Mouse (Mus musculus) cerebellum, adult 2 months (tissue): ENCODE measurements around the gene Fam71e2. TPM values are rescaled to one million over a fixed set of nuclear protein-coding genes. Genes with fewer than 3 reads are reported as not detected.
A peak's percentile ranks its signal among the peaks of the same experiment; 100 is the strongest.

ENCODE experiments used
- DNase-seq, 2 experiments: peaks; one replicate each; pipeline ENCODE4 v3.0.0; 2021
- H3K27ac ChIP-seq: fragments of 200-500 bp; 2 replicates; pipeline ENCODE4 v1.5.1; 2012; ENCODE audit warnings: low read length, control low read depth, inconsistent platforms; ENCODE audit not compliant: insufficient read depth
- H3K27me3 ChIP-seq: fragments of 200-500 bp; 2 replicates; pipeline ENCODE4 v1.6.1; 2012; ENCODE audit warnings: inconsistent platforms, mild to moderate bottlenecking, low read length, moderate library complexity; ENCODE audit not compliant: control insufficient read depth, insufficient read depth
- H3K4me1 ChIP-seq: fragments of 200-500 bp; 2 replicates; pipeline ENCODE4 v1.6.1; 2011; ENCODE audit warnings: low read length; ENCODE audit not compliant: control insufficient read depth, insufficient read depth
- H3K4me3 ChIP-seq: fragments of 200-500 bp; replicated peaks from 2 replicates; pipeline ENCODE3; 2011; ENCODE audit warnings: mild to moderate bottlenecking, low read depth, low read length, control low read depth; ENCODE audit not compliant: insufficient read depth
- CTCF ChIP-seq: fragments of 200-500 bp; IDR thresholded peaks from 2 replicates; pipeline ENCODE4 v1.5.1; 2011; ENCODE audit warnings: low read depth, mild to moderate bottlenecking, control low read depth, low read length, moderate library complexity, borderline replicate concordance; ENCODE audit not compliant: insufficient read depth
- POLR2A ChIP-seq: fragments of 200-500 bp; IDR thresholded peaks from 2 replicates; pipeline ENCODE4 v1.6.1; 2011; ENCODE audit warnings: low read length, control low read depth, borderline replicate concordance; ENCODE audit not compliant: insufficient read depth
- WGBS: fragments of 180-500 bp; shearing (Covaris S2); methylation state at CpG from one replicate; pipeline ENCODE4 v1.1.7; 2018; 5-methylcytosine and 5-hydroxymethylcytosine counted together
- polyA plus RNA-seq: library from polyadenylated mRNA; depleted of rRNA; stranded (reverse); fragments of >200 nt; gene quantifications from 2 replicates; pipeline ENCODE4 v1.2.3, GENCODE M21; 2012; rRNA removed

The Fam71e2 gene
- polyA plus RNA-seq, 1 experiment = not detected

GRCm38 (mm10) chr7:4716955-4717354 lies 54.1 kb downstream of the Fam71e2 start:
- H3K4me1 ChIP-seq = no peaks in the 10 kb centered on the region

GRCm38 (mm10) chr7:4712594-4712993 lies 58.5 kb downstream of the Fam71e2 start:
- DNase-seq = no peak
- H3K27me3 ChIP-seq = no peaks in the 10 kb centered on the region
- WGBS = 76% methylated on average over 3 of the region's 3 CpGs
- no peak for TF ChIP-seq CTCF
- TF ChIP-seq POLR2A = no peak
- H3K4me1 ChIP-seq = no peaks in the 10 kb centered on the region
- H3K4me3 ChIP-seq = no peak overlapping the region
- no peak overlapping the region for H3K27ac ChIP-seq

More at GRCm38 (mm10) chr7:4716955-4717354, 54.1 kb downstream of the Fam71e2 start:
- WGBS = 67% methylated on average over 6 of the region's 6 CpGs
- TF ChIP-seq CTCF = no peak
- TF ChIP-seq POLR2A = no peak
- Histone ChIP-seq H3K27ac (no peak overlapping the region), H3K4me3 (no peak overlapping the region), H3K27me3 (no peaks in the 10 kb centered on the region)
- no peak for DNase-seq

- H3K4me3 ChIP-seq = no peak overlapping the region
- TF ChIP-seq CTCF = peak; percentile 55; the same call in 1 of the 2 replicates
- no peak for TF ChIP-seq POLR2A
- H3K27ac ChIP-seq = no peak overlapping the region
- H3K27me3 ChIP-seq = no peaks in the 10 kb centered on the region
- no peaks in the 10 kb centered on the region for H3K4me1 ChIP-seq
- WGBS = 38% methylated on average over 18 of the region's 18 CpGs
- peak in 1 of 2 experiments; percentile 52 for DNase-seq
These were observed 66.0 kb downstream of the Fam71e2 start for GRCm38 (mm10) chr7:4705098-4705497.

Other genes with a start within 250 kb of the Fam71e2 start
- 5.4 and 9.5 TPM in 2 replicates for gene Tnni3, start 247.1 kb downstream of the Fam71e2 start, polyA plus RNA-seq
- 1.1 and 1.4 TPM in 2 replicates for gene Dnaaf3, start 238.8 kb downstream of the Fam71e2 start, polyA plus RNA-seq
- 16.9 and 19.0 TPM in 2 replicates for gene Syt5, start 223.8 kb downstream of the Fam71e2 start, polyA plus RNA-seq
- 1.4 TPM in 2 replicates for gene Ptprh, start 167.3 kb downstream of the Fam71e2 start, polyA plus RNA-seq
- gene Tmem86b, start 139.9 kb downstream of the Fam71e2 start, polyA plus RNA-seq = 45.2 and 47.9 TPM in 2 replicates
- gene Ppp6r1, start 112.3 kb downstream of the Fam71e2 start, polyA plus RNA-seq = 130 and 136 TPM in 2 replicates
- 94.5 and 96.8 TPM in 2 replicates for gene Hspbp1, start 86.2 kb downstream of the Fam71e2 start, polyA plus RNA-seq
- gene Brsk1, start 80.7 kb downstream of the Fam71e2 start, polyA plus RNA-seq = 177 and 182 TPM in 2 replicates
- gene Tmem150b, start 46.1 kb downstream of the Fam71e2 start, polyA plus RNA-seq = not detected in 2 replicates
- 81.5 and 89.6 TPM in 2 replicates for gene Kmt5c, start 31.2 kb downstream of the Fam71e2 start, polyA plus RNA-seq
- 41.9 and 44.4 TPM in 2 replicates for gene Cox6b2, start 18.2 kb downstream of the Fam71e2 start, polyA plus RNA-seq
- 1.2 TPM in 2 replicates for gene Il11, start 11.6 kb upstream of the Fam71e2 start, polyA plus RNA-seq
- gene Tmem190, start 11.6 kb upstream of the Fam71e2 start, polyA plus RNA-seq = not detected in 2 replicates
- 13.2 and 15.6 TPM in 2 replicates for gene Tmem238, start 18.4 kb upstream of the Fam71e2 start, polyA plus RNA-seq
- gene Rpl28, start 21.6 kb upstream of the Fam71e2 start, polyA plus RNA-seq = 268 and 296 TPM in 2 replicates
- gene Ube2s, start 41.3 kb upstream of the Fam71e2 start, polyA plus RNA-seq = 179 and 211 TPM in 2 replicates
- gene Shisa7, start 73.4 kb upstream of the Fam71e2 start, polyA plus RNA-seq = 21.0 and 22.7 TPM in 2 replicates
- gene Isoc2b, start 99.0 kb upstream of the Fam71e2 start, polyA plus RNA-seq = 11.1 and 13.6 TPM in 2 replicates
- 17.4 and 17.7 TPM in 2 replicates for gene Isoc2a, start 105.9 kb upstream of the Fam71e2 start, polyA plus RNA-seq
- gene Gm36210, start 135.2 kb upstream of the Fam71e2 start, polyA plus RNA-seq = 0.59 and 0.61 TPM in 2 replicates
- gene Zfp628, start 143.9 kb upstream of the Fam71e2 start, polyA plus RNA-seq = 9.8 and 10.4 TPM in 2 replicates
- 33.5 and 37.5 TPM in 2 replicates for gene Nat14, start 150.7 kb upstream of the Fam71e2 start, polyA plus RNA-seq
- gene Ssc5d, start 154.5 kb upstream of the Fam71e2 start, polyA plus RNA-seq = 1.9 TPM in 2 replicates
- gene Sbk2, start 193.1 kb upstream of the Fam71e2 start, polyA plus RNA-seq = 0.15 and 0.38 TPM in 2 replicates
- 2.6 TPM in 2 replicates for gene Sbk3, start 199.9 kb upstream of the Fam71e2 start, polyA plus RNA-seq
- 64.8 and 65.2 TPM in 2 replicates for gene Zfp579, start 224.9 kb upstream of the Fam71e2 start, polyA plus RNA-seq
- gene Zfp524, start 243.1 kb upstream of the Fam71e2 start, polyA plus RNA-seq = 14.4 and 14.9 TPM in 2 replicates
- gene Fiz1, start 243.4 kb upstream of the Fam71e2 start, polyA plus RNA-seq = 28.2 and 29.8 TPM in 2 replicates
- gene Gm44973, start 244.2 kb upstream of the Fam71e2 start, polyA plus RNA-seq = not detected in 2 replicates
- 30.3 and 33.3 TPM in 2 replicates for gene Zfp865, start 249.1 kb upstream of the Fam71e2 start, polyA plus RNA-seq
- gene Ccdc106, start 249.3 kb upstream of the Fam71e2 start, polyA plus RNA-seq = 42.4 and 46.7 TPM in 2 replicates